Comparison of ENCODE assay signal across 9 mouse cellular contexts in the genomic region with DNA sequence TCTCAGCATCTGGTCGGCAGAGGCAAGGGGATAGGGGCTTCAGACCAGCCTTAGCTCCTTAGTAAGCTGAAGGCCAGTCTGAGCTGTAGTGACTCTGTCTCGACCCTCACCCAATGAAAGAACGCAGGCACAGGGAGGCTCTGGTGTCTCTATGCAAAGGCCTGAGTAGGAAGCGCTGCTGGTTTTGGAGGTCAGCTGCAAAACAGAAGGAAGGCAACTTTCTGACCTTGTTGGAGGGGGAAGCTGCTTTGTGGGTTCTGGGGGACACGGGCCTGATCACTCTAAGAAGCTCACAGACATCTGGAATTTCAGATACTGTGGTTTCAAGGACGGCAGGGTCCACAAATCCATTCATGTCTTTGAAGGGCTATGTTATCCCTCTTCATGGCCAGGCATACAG. TPM values are rescaled to one million over a fixed set of nuclear protein-coding genes. Genes with fewer than 3 reads are reported as not detected.
DNase-seq lines count a peak whose midpoint lies in the region; ATAC-seq lines count a peak whose summit lies in the region.
"Had no signal": no experiment of that assay in that cellular context is flagged by ENCODE, and none has a peak within 500 bp of the region (broad histone marks: within the 10 kb centered on the region; RNA-seq: fewer than 3 reads in every experiment).

No protein-coding gene starts in this region.

- H3K36me3 ChIP-seq in heart, embryonic 15.5 days, result no peaks in the 10 kb centered on the region
- H3K36me3 ChIP-seq in embryonic facial prominence, embryonic 15.5 days, result no peaks in the 10 kb centered on the region
- H3K36me3 ChIP-seq in liver, embryonic 12.5 days, result no peaks in the 10 kb centered on the region

- H3K27me3 ChIP-seq in heart, embryonic 15.5 days, result no peaks in the 10 kb centered on the region
- no peaks in the 10 kb centered on the region for H3K27me3 ChIP-seq in embryonic facial prominence, embryonic 15.5 days
- no peaks in the 10 kb centered on the region for H3K27me3 ChIP-seq in liver, embryonic 12.5 days (replicated peaks)

- H3K4me1 ChIP-seq in heart, embryonic 15.5 days (replicated peaks), result peaks cover 10% of the 10 kb centered on the region
- peaks cover 11% of the 10 kb centered on the region for H3K4me1 ChIP-seq in embryonic facial prominence, embryonic 15.5 days
- H3K4me1 ChIP-seq in liver, embryonic 12.5 days, result peaks cover 68% of the 10 kb centered on the region

- no peak overlapping the region for H3K27ac ChIP-seq in heart, embryonic 15.5 days
- H3K27ac ChIP-seq in embryonic facial prominence, embryonic 15.5 days (replicated peaks), result no peak overlapping the region
- H3K27ac ChIP-seq in liver, embryonic 12.5 days, result peak overlapping the region; percentile 60
- H3K27ac ChIP-seq: layer of hippocampus, adult 2 months had no signal

- peak overlapping the region; percentile 55; the same call in 1 of the 2 replicates for H3K4me2 ChIP-seq in heart, embryonic 15.5 days
- peak overlapping the region; percentile 49; the same call in 1 of the 2 replicates for H3K4me2 ChIP-seq in embryonic facial prominence, embryonic 15.5 days (replicated peaks)
- H3K4me2 ChIP-seq in liver, embryonic 12.5 days, result peak overlapping the region; percentile 66

- H3K4me3 ChIP-seq in heart, embryonic 15.5 days, result no peak overlapping the region
- no peak overlapping the region for H3K4me3 ChIP-seq in embryonic facial prominence, embryonic 15.5 days (replicated peaks)
- H3K4me3 ChIP-seq in liver, embryonic 12.5 days, result peak overlapping the region; percentile 31; the same call in 1 of the 2 replicates
- H3K4me3 ChIP-seq: layer of hippocampus, adult 2 months had no signal

- H3K9me3 ChIP-seq in heart, embryonic 15.5 days (replicated peaks), result no peaks in the 10 kb centered on the region
- no peaks in the 10 kb centered on the region for H3K9me3 ChIP-seq in embryonic facial prominence, embryonic 15.5 days (replicated peaks)
- H3K9me3 ChIP-seq in liver, embryonic 12.5 days (replicated peaks), result no peaks in the 10 kb centered on the region

- intact Hi-C loops in heart, postnatal 14 days (cut with DNase I), result loop anchor here (1.0 to 10.0 kb wide), 4 partner anchors 69 to 439 kb away; no protein-coding TSS in a partner anchor

- WGBS in heart, embryonic 15.5 days, result 63% methylated on average over 6 of the region's 6 CpGs
- WGBS in embryonic facial prominence, embryonic 15.5 days, result 61% methylated on average over 6 of the region's 6 CpGs
- 44% methylated on average over 6 of the region's 6 CpGs for WGBS in liver, embryonic 12.5 days (ENCODE audit: insufficient replicate concordance)

- DNase-seq in heart, postnatal 14 days, result no peak
- peak; percentile 64 for DNase-seq in 416B (ENCODE audit: low read depth)
- DNase-seq in cerebellum, adult 18-20 months, result no peak
- no peak for DNase-seq in frontal cortex, postnatal 36 days (ENCODE audit: low spot score in 2 of 2)
- DNase-seq in spleen, postnatal 4 days (ENCODE audit: low spot score in 2 of 2), result no peak

- no peak for ATAC-seq in heart, embryonic 15.5 days (replicated peaks; ENCODE audit: insufficient number of reproducible peaks, insufficient read depth, low FRiP score, low read depth)
- no peak for ATAC-seq in embryonic facial prominence, embryonic 15.5 days (ENCODE audit: insufficient number of reproducible peaks, low FRiP score, low TSS enrichment, low read depth)
- no peak for ATAC-seq in liver, embryonic 12.5 days

- H3K9ac ChIP-seq in heart, embryonic 15.5 days, result no peak overlapping the region
- no peak overlapping the region for H3K9ac ChIP-seq in embryonic facial prominence, embryonic 15.5 days
- H3K9ac ChIP-seq in liver, embryonic 12.5 days, result peak overlapping the region; percentile 55

RNA-seq across cellular contexts. Expression of a gene that starts 46.6 kb away (rescaled TPM):
- polyA plus RNA-seq in heart, embryonic 15.5 days (2015; fragmentation: Nextera tagmentation; extraction: Ambion mirVana), result 52.4 and 57.0 TPM in 2 replicates
- total RNA-seq in heart, postnatal 14 days (2021), result 10 to 100 TPM; 15.6 to 15.7 TPM
- 79.0 TPM in 2 replicates for polyA plus RNA-seq in embryonic facial prominence, embryonic 15.5 days (2015; fragmentation: Nextera tagmentation; extraction: Ambion mirVana)
- polyA plus RNA-seq in liver, embryonic 12.5 days (2016; fragmentation: Nextera tagmentation; extraction: Ambion mirVana), result 44.0 and 45.7 TPM in 2 replicates

RNA-seq across cellular contexts. Expression of a gene that starts 56.2 kb away (rescaled TPM):
- 6.9 and 10.9 TPM in 2 replicates for polyA plus RNA-seq in heart, embryonic 15.5 days (2015; fragmentation: Nextera tagmentation; extraction: Ambion mirVana)
- total RNA-seq in heart, postnatal 14 days (2021), result 1 to 10 TPM; 6.2 to 6.4 TPM
- 9.4 and 10.3 TPM in 2 replicates for polyA plus RNA-seq in embryonic facial prominence, embryonic 15.5 days (2015; fragmentation: Nextera tagmentation; extraction: Ambion mirVana)
- polyA plus RNA-seq in liver, embryonic 12.5 days (2016; fragmentation: Nextera tagmentation; extraction: Ambion mirVana), result 9.3 and 9.8 TPM in 2 replicates
